17 mouse cellular contexts compared by ENCODE assay signal in the genomic region with DNA sequence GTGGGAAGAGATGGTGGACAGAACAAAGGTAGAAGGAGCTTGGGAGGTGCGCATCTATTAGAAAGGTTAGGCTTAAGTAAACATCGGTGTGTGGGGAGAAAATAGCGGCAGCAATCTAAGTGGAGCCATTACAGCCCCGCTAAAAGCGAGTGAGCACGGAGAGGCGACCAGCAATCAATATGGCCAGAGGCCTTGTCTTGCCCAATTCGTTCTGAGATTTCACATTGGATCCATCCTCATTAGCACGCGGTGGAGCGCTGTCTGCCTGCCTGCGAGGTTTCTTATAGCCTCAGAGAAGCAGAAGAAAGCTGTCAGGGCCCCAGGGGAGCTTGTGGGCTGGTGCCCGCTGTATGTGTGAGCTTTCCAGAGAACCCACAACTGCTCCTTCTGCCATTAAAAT. TPM values are rescaled to one million over a fixed set of nuclear protein-coding genes. Genes with fewer than 3 reads are reported as not detected.
DNase-seq lines count a peak whose midpoint lies in the region; ATAC-seq and TF ChIP-seq lines count a peak whose summit lies in the region.
"Had no signal": no experiment of that assay in that cellular context is flagged by ENCODE, and none has a peak within 500 bp of the region (broad histone marks: within the 10 kb centered on the region; RNA-seq: fewer than 3 reads in every experiment).

No protein-coding gene starts in this region.

- no peak for TF ChIP-seq CTCF in hindbrain, postnatal 0 days (IDR thresholded peaks at IDR 0.05; ENCODE audit: low read depth)

- H3K4me2 ChIP-seq in hindbrain, embryonic 11.5 days (replicated peaks; ENCODE audit: low read depth, low read length): no peak overlapping the region
- H3K4me2 ChIP-seq in hindbrain, postnatal 0 days (ENCODE audit: low read depth, low read length): no peak overlapping the region
- no peak overlapping the region for H3K4me2 ChIP-seq in neural tube, embryonic 13.5 days
- H3K4me2 ChIP-seq in neural tube, embryonic 15.5 days: no peak overlapping the region
- H3K4me2 ChIP-seq in midbrain, embryonic 13.5 days (replicated peaks): no peak overlapping the region
- H3K4me2 ChIP-seq: intestine, embryonic 15.5 days; kidney, embryonic 15.5 days; limb, embryonic 13.5 days had no signal

- H3K4me3 ChIP-seq in hindbrain, embryonic 11.5 days (ENCODE audit: low read depth, low read length): no peak overlapping the region
- H3K4me3 ChIP-seq in hindbrain, postnatal 0 days (ENCODE audit: low read length): no peak overlapping the region
- H3K4me3 ChIP-seq in neural tube, embryonic 13.5 days: no peak overlapping the region
- H3K4me3 ChIP-seq in neural tube, embryonic 15.5 days (replicated peaks): no peak overlapping the region
- no peak overlapping the region for H3K4me3 ChIP-seq in midbrain, embryonic 13.5 days (replicated peaks)
- H3K4me3 ChIP-seq: heart, adult 2 months; intestine, embryonic 15.5 days; kidney, embryonic 15.5 days; limb, embryonic 13.5 days had no signal

- ATAC-seq in hindbrain, embryonic 11.5 days (ENCODE audit: low FRiP score): peak; percentile 40
- ATAC-seq in hindbrain, postnatal 0 days: no peak
- 0 out of 2 replicates have a peak, but pooled peaks have one; percentile 23 for ATAC-seq in neural tube, embryonic 13.5 days (ENCODE audit: low read depth)
- ATAC-seq in neural tube, embryonic 15.5 days (ENCODE audit: low FRiP score): no peak
- peak; percentile 73 for ATAC-seq in midbrain, embryonic 13.5 days
- ATAC-seq: intestine, embryonic 15.5 days had no signal

- no peak overlapping the region for H3K9ac ChIP-seq in hindbrain, embryonic 11.5 days (ENCODE audit: low read depth, low read length)
- H3K9ac ChIP-seq in hindbrain, postnatal 0 days (replicated peaks; ENCODE audit: low read length): no peak overlapping the region
- no peak overlapping the region for H3K9ac ChIP-seq in neural tube, embryonic 13.5 days
- no peak overlapping the region for H3K9ac ChIP-seq in neural tube, embryonic 15.5 days (replicated peaks)
- no peak overlapping the region for H3K9ac ChIP-seq in midbrain, embryonic 13.5 days (replicated peaks)
- H3K9ac ChIP-seq: intestine, embryonic 15.5 days; kidney, embryonic 15.5 days; limb, embryonic 13.5 days had no signal

- WGBS in hindbrain, embryonic 11.5 days: 80% methylated on average over 13 of the region's 13 CpGs
- WGBS in hindbrain, postnatal 0 days: 67% methylated on average over 13 of the region's 13 CpGs
- WGBS in neural tube, embryonic 13.5 days: 69% methylated on average over 13 of the region's 13 CpGs
- 68% methylated on average over 13 of the region's 13 CpGs for WGBS in neural tube, embryonic 15.5 days
- WGBS in midbrain, embryonic 13.5 days: 64% methylated on average over 13 of the region's 13 CpGs

- H3K27me3 ChIP-seq in hindbrain, embryonic 11.5 days (ENCODE audit: control insufficient read depth, insufficient read depth, low read length): no peaks in the 10 kb centered on the region
- no peaks in the 10 kb centered on the region for H3K27me3 ChIP-seq in hindbrain, postnatal 0 days (ENCODE audit: insufficient read depth, low read length)
- H3K27me3 ChIP-seq in neural tube, embryonic 13.5 days: no peaks in the 10 kb centered on the region
- no peaks in the 10 kb centered on the region for H3K27me3 ChIP-seq in neural tube, embryonic 15.5 days (replicated peaks)
- H3K27me3 ChIP-seq in midbrain, embryonic 13.5 days: no peaks in the 10 kb centered on the region
- H3K27me3 ChIP-seq: intestine, embryonic 15.5 days; kidney, embryonic 15.5 days had no signal

- no peaks in the 10 kb centered on the region for H3K36me3 ChIP-seq in hindbrain, embryonic 11.5 days (ENCODE audit: control insufficient read depth, insufficient read depth, low read length)
- H3K36me3 ChIP-seq in hindbrain, postnatal 0 days (ENCODE audit: insufficient read depth, low read length): no peaks in the 10 kb centered on the region
- H3K36me3 ChIP-seq in neural tube, embryonic 13.5 days: no peaks in the 10 kb centered on the region
- H3K36me3 ChIP-seq in neural tube, embryonic 15.5 days: no peaks in the 10 kb centered on the region
- no peaks in the 10 kb centered on the region for H3K36me3 ChIP-seq in midbrain, embryonic 13.5 days
- H3K36me3 ChIP-seq: intestine, embryonic 15.5 days; kidney, embryonic 15.5 days; limb, embryonic 13.5 days had no signal

- H3K27ac ChIP-seq in hindbrain, embryonic 11.5 days (ENCODE audit: low read depth, low read length): no peak overlapping the region
- no peak overlapping the region for H3K27ac ChIP-seq in hindbrain, postnatal 0 days
- peak overlapping the region; percentile 33; the same call in 1 of the 2 replicates for H3K27ac ChIP-seq in neural tube, embryonic 13.5 days (replicated peaks)
- no peak overlapping the region for H3K27ac ChIP-seq in neural tube, embryonic 15.5 days (replicated peaks)
- peak overlapping the region; percentile 58 for H3K27ac ChIP-seq in midbrain, embryonic 13.5 days
- H3K27ac ChIP-seq: heart, adult 2 months; intestine, embryonic 15.5 days; kidney, embryonic 15.5 days; limb, embryonic 13.5 days had no signal

- no peak for DNase-seq in hindbrain, embryonic 11.5 days (ENCODE audit: low spot score)
- DNase-seq in hindbrain, postnatal 0 days (ENCODE audit: low spot score): no peak
- peak; percentile 36 for DNase-seq in retina, postnatal 1 day
- DNase-seq in testis, postnatal 14 days (ENCODE audit: low spot score): no peak
- DNase-seq: cerebellum, adult 8-10 months; heart, adult 2 months; heart, postnatal 36 days; lung, adult 2 months; thymus, postnatal 36 days had no signal

- no peaks in the 10 kb centered on the region for H3K9me3 ChIP-seq in hindbrain, embryonic 11.5 days (ENCODE audit: control insufficient read depth, low read length)
- no peaks in the 10 kb centered on the region for H3K9me3 ChIP-seq in hindbrain, postnatal 0 days (ENCODE audit: low read length)
- no peaks in the 10 kb centered on the region for H3K9me3 ChIP-seq in neural tube, embryonic 13.5 days
- H3K9me3 ChIP-seq in neural tube, embryonic 15.5 days (replicated peaks): no peaks in the 10 kb centered on the region
- H3K9me3 ChIP-seq in midbrain, embryonic 13.5 days: no peaks in the 10 kb centered on the region
- H3K9me3 ChIP-seq: intestine, embryonic 15.5 days; kidney, embryonic 15.5 days; limb, embryonic 13.5 days had no signal

- no peaks in the 10 kb centered on the region for H3K4me1 ChIP-seq in hindbrain, embryonic 11.5 days (replicated peaks; ENCODE audit: control insufficient read depth, insufficient read depth, low read length)
- no peaks in the 10 kb centered on the region for H3K4me1 ChIP-seq in hindbrain, postnatal 0 days (ENCODE audit: insufficient read depth, low read length)
- H3K4me1 ChIP-seq in neural tube, embryonic 13.5 days (replicated peaks): no peaks in the 10 kb centered on the region
- no peaks in the 10 kb centered on the region for H3K4me1 ChIP-seq in neural tube, embryonic 15.5 days
- peaks cover 9% of the 10 kb centered on the region for H3K4me1 ChIP-seq in midbrain, embryonic 13.5 days (replicated peaks)
- H3K4me1 ChIP-seq: intestine, embryonic 15.5 days had no signal

RNA-seq across cellular contexts. Expression of a gene that starts 33.8 kb away (rescaled TPM):
- polyA plus RNA-seq in hindbrain, embryonic 11.5 days (2014; fragmentation: Nextera tagmentation; extraction: Ambion mirVana): 0.07 and 0.26 TPM in 2 replicates
- total RNA-seq in hindbrain, postnatal 0 days (2014; rRNA removed): 3.7 and 4.6 TPM in 2 replicates
- 1.1 and 1.3 TPM in 2 replicates for polyA plus RNA-seq in hindbrain, postnatal 0 days (2015; fragmentation: Nextera tagmentation; extraction: Ambion mirVana)
- 0.46 and 0.58 TPM in 2 replicates for polyA plus RNA-seq in neural tube, embryonic 13.5 days (2015; fragmentation: Nextera tagmentation; extraction: Ambion mirVana)
- polyA plus RNA-seq in neural tube, embryonic 15.5 days (2015; fragmentation: Nextera tagmentation; extraction: Ambion mirVana): 1.0 and 1.2 TPM in 2 replicates
- 0.59 and 0.67 TPM in 2 replicates for polyA plus RNA-seq in midbrain, embryonic 13.5 days (2015; fragmentation: Nextera tagmentation; extraction: Ambion mirVana)
- total RNA-seq: megakaryocyte-erythroid progenitor cell, adult 5-6 weeks had no signal
- polyA plus RNA-seq: embryonic facial prominence, embryonic 11.5 days had no signal

Comparison
In these comparisons a context has a peak if more than half of its experiments do, and no peak if none do; other contexts are left out.
1. ATAC-seq: peak in hindbrain, embryonic 11.5 days (single experiment), neural tube, embryonic 13.5 days (single experiment) and midbrain, embryonic 13.5 days (single experiment); none in hindbrain, postnatal 0 days (single experiment) and neural tube, embryonic 15.5 days (single experiment).
2. H3K27ac ChIP-seq: peak in neural tube, embryonic 13.5 days (single experiment) and midbrain, embryonic 13.5 days (single experiment); none in hindbrain, embryonic 11.5 days (single experiment), hindbrain, postnatal 0 days (single experiment) and neural tube, embryonic 15.5 days (single experiment).